Mouse (Mus musculus) midbrain, embryonic 15.5 days (tissue): ENCODE data around the gene Tent4b. TPM values are rescaled to one million over a fixed set of nuclear protein-coding genes. Genes with fewer than 3 reads are reported as not detected.

Experiments used
- ATAC-seq: fragments of 200-750 bp; cut with Nextera tagmentation; replicated peaks from 2 replicates; pipeline ENCODE4 v1.8.0; 2017; ENCODE audit warnings: moderate TSS enrichment
- H3K27ac ChIP-seq: fragments of 300-500 bp; sonication (generic); 2 replicates; pipeline ENCODE4 v1.5.1; 2015; ENCODE audit warnings: mild to moderate bottlenecking, inconsistent platforms
- H3K27me3 ChIP-seq: fragments of 300-500 bp; sonication (generic); replicated peaks from 2 replicates; pipeline ENCODE4 v1.6.1; 2015; ENCODE audit warnings: inconsistent platforms
- H3K36me3 ChIP-seq: fragments of 300-500 bp; sonication (generic); replicated peaks from 2 replicates; pipeline ENCODE4 v1.6.1; 2015; ENCODE audit warnings: inconsistent platforms
- H3K4me1 ChIP-seq: fragments of 300-500 bp; sonication (generic); 2 replicates; pipeline ENCODE4 v1.6.1; 2015; ENCODE audit warnings: inconsistent platforms
- H3K4me2 ChIP-seq: fragments of 300-500 bp; sonication (generic); 2 replicates; pipeline ENCODE4 v1.6.1; 2015; ENCODE audit warnings: inconsistent platforms, mild to moderate bottlenecking, moderate library complexity
- H3K4me3 ChIP-seq: fragments of 300-500 bp; sonication (generic); 2 replicates; pipeline ENCODE4 v1.5.1; 2015; ENCODE audit warnings: mild to moderate bottlenecking, inconsistent platforms
- H3K9ac ChIP-seq: fragments of 300-500 bp; sonication (generic); 2 replicates; pipeline ENCODE4 v1.6.1; 2015; ENCODE audit warnings: mild to moderate bottlenecking, inconsistent platforms
- H3K9me3 ChIP-seq: fragments of 300-500 bp; sonication (generic); 2 replicates; pipeline ENCODE4 v1.6.1; 2016; ENCODE audit warnings: inconsistent platforms
- WGBS: fragments of 180-500 bp; shearing (Covaris S2); methylation state at CpG from one replicate; pipeline ENCODE4 v1.1.7; 2015; ENCODE audit warnings: mixed read lengths; 5-methylcytosine and 5-hydroxymethylcytosine counted together
- polyA plus RNA-seq: library from polyadenylated mRNA; unstranded; fragments of >200 nt; fragmentation: Nextera tagmentation; extraction: Ambion mirVana; gene quantifications from 2 replicates; pipeline ENCODE4 v1.2.1, GENCODE M21; 2015

Tent4b gene
- polyA plus RNA-seq = 10.4 and 11.2 TPM in 2 replicates

- H3K36me3 ChIP-seq = no peaks in the 10 kb centered on the region
- peaks cover 42% of the 10 kb centered on the region for H3K4me1 ChIP-seq
- no peaks in the 10 kb centered on the region for H3K9me3 ChIP-seq
- H3K27ac ChIP-seq = peak within 1 kb of the TSS; percentile 97
- peak; percentile 97 for ATAC-seq
- peak within 1 kb of the TSS; percentile 79 for H3K9ac ChIP-seq
- H3K4me3 ChIP-seq = peak within 1 kb of the TSS; percentile 69
- H3K4me2 ChIP-seq = peak within 1 kb of the TSS; percentile 79
- under 1% methylated on average over 73 of the region's 97 CpGs for WGBS
- no peaks in the 10 kb centered on the region for H3K27me3 ChIP-seq
Observed at GRCm38 (mm10) chr8:88198945-88199571, at the start of gene Tent4b. Gene Tent4b (plus strand): TSS chr8:88199213.

- Histone ChIP-seq H3K4me2 (no peak overlapping the region), H3K36me3 (peaks cover 43% of the 10 kb centered on the region), H3K9me3 (no peaks in the 10 kb centered on the region), H3K4me1 (no peaks in the 10 kb centered on the region), H3K9ac (no peak overlapping the region), H3K4me3 (no peak overlapping the region), H3K27me3 (no peaks in the 10 kb centered on the region), H3K27ac (no peak overlapping the region)
- WGBS = 96% methylated on average over 6 of the region's 6 CpGs
- ATAC-seq = no peak
Observed at GRCm38 (mm10) chr8:88150910-88151371, 48.1 kb upstream of the Tent4b start.

- Histone ChIP-seq H3K36me3 (peaks cover 58% of the 10 kb centered on the region), H3K9me3 (no peaks in the 10 kb centered on the region), H3K4me1 (no peaks in the 10 kb centered on the region), H3K4me3 (no peak overlapping the region), H3K9ac (no peak overlapping the region), H3K27ac (no peak overlapping the region), H3K27me3 (no peaks in the 10 kb centered on the region), H3K4me2 (no peak overlapping the region)
- WGBS = 94% methylated on average over 10 of the region's 10 CpGs
- ATAC-seq = no peak
Observed at GRCm38 (mm10) chr8:88160237-88160995, 38.6 kb upstream of the Tent4b start.

DNA sequence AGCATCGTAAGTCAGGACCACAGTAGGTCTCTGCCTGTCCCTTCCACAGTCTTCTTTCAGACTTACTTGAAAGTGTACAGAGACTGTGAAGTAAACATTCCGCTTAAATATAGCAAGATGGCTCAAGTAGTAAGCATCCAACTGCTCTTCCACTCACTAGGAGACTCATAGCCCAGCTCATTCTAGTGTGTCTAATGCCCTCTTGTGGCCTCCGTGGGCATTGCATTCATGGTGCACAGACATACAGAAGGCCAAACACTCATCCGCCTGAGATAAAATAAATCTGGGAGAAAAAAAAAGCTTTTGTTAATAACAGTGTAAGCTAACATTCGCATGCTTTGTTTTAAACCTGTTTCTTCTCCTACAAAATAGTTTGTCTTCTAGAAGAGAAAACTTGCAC is 37.6 kb upstream of the Tent4b start:
- no peak for ATAC-seq
- peaks cover 64% of the 10 kb centered on the region for H3K36me3 ChIP-seq
- H3K9me3 ChIP-seq = no peaks in the 10 kb centered on the region

GRCm38 (mm10) chr8:88175264-88175663 is 23.7 kb upstream of the Tent4b start:
- ATAC-seq = no peak
- H3K36me3 ChIP-seq = peaks cover 12% of the 10 kb centered on the region; the same call in 1 of the 2 replicates
- no peak overlapping the region for H3K4me3 ChIP-seq
- no peak overlapping the region for H3K9ac ChIP-seq
- no peak overlapping the region for H3K27ac ChIP-seq
- WGBS = 91% methylated on average over 7 of the region's 7 CpGs
- H3K4me2 ChIP-seq = no peak overlapping the region
- no peaks in the 10 kb centered on the region for H3K4me1 ChIP-seq
- no peaks in the 10 kb centered on the region for H3K9me3 ChIP-seq
- no peaks in the 10 kb centered on the region for H3K27me3 ChIP-seq

More for the DNA sequence above, 37.6 kb upstream of the Tent4b start:
- Histone ChIP-seq H3K4me3 (no peak overlapping the region), H3K27me3 (no peaks in the 10 kb centered on the region), H3K9ac (no peak overlapping the region), H3K4me1 (no peaks in the 10 kb centered on the region), H3K4me2 (no peak overlapping the region), H3K27ac (no peak overlapping the region)
- 79% methylated on average over 5 of the region's 5 CpGs for WGBS

DNA sequence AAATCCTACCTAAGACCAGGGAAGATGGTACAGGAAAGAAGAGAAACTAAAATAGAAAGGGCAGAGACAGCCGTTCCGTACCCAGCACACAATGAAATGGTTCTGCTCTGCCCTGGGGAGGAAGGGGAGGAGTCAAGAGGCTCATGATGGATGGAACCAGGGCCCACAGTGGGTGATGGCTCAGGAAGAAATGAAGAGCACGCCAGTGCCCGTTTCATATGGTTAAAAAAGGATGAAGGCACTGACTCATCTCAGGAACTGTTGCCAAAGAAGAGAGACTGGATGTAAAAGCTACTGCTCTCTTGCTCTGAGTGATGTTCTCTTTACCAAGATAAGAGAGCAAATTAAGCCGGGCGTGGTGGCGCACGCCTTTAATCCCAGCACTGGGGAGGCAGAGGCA is 21.7 kb upstream of the Tent4b start:
- H3K4me1 ChIP-seq = no peaks in the 10 kb centered on the region
- H3K36me3 ChIP-seq = 0 out of 2 replicates have a peak, but pooled peaks cover under 1% of the 10 kb centered on the region
- no peaks in the 10 kb centered on the region for H3K27me3 ChIP-seq
- ATAC-seq = no peak
- H3K9me3 ChIP-seq = no peaks in the 10 kb centered on the region
- 92% methylated on average over 8 of the region's 8 CpGs for WGBS
- no peak overlapping the region for H3K9ac ChIP-seq
- no peak overlapping the region for H3K4me3 ChIP-seq
- no peak overlapping the region for H3K4me2 ChIP-seq
- no peak overlapping the region for H3K27ac ChIP-seq

DNA sequence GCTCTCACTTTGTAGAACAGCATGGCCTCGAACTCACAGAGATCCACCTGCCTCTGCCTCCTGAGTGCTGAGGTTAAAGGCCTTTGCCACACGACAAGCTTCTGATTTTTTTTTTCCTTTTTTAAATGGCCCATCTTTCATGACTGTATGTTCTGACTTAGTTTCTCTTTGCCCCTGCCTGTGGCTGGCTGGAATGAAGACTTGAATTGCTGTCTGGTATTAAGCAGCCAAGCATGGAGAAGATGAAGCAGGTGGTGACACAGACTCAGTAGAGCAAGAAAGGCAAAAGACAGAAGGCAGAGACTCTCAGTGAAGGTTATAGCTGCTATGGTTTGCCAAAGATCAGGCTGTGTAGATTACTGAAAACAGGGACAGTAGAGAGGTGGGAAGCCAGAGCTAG is 15.9 kb upstream of the Tent4b start:
- ATAC-seq = no peak
- Histone ChIP-seq H3K4me1 (no peaks in the 10 kb centered on the region), H3K27me3 (no peaks in the 10 kb centered on the region), H3K9me3 (no peaks in the 10 kb centered on the region), H3K4me2 (no peak overlapping the region), H3K9ac (no peak overlapping the region), H3K4me3 (no peak overlapping the region), H3K27ac (no peak overlapping the region), H3K36me3 (no peaks in the 10 kb centered on the region)
- WGBS = 79% methylated on average over 2 of the region's 2 CpGs

DNA sequence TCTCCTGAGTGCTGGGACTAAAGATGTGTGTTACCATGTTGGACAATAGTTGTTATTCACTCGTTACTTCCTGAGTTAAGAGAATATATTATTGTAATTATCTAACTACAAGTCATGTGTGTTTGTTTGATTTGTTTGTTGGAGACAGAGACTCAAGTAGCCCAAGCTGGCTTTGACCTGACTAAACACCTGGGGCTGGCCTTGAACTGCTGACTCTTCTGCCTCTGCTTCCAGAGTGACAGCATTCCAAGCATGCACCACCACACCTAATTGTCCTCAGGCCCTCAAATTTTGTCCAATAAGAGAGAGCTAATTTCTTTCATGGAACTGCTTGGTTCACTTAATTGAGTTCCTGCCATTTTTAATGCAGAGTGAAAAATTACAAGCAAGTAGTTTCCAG is 14.1 kb upstream of the Tent4b start:
- H3K4me2 ChIP-seq = no peak overlapping the region
- H3K9me3 ChIP-seq = no peaks in the 10 kb centered on the region
- ATAC-seq = no peak
- H3K36me3 ChIP-seq = no peaks in the 10 kb centered on the region
- H3K4me1 ChIP-seq = no peaks in the 10 kb centered on the region
- no peak overlapping the region for H3K4me3 ChIP-seq
- H3K9ac ChIP-seq = no peak overlapping the region
- WGBS = 85% methylated on average over 1 of the region's 1 CpGs
- no peaks in the 10 kb centered on the region for H3K27me3 ChIP-seq
- no peak overlapping the region for H3K27ac ChIP-seq

DNA sequence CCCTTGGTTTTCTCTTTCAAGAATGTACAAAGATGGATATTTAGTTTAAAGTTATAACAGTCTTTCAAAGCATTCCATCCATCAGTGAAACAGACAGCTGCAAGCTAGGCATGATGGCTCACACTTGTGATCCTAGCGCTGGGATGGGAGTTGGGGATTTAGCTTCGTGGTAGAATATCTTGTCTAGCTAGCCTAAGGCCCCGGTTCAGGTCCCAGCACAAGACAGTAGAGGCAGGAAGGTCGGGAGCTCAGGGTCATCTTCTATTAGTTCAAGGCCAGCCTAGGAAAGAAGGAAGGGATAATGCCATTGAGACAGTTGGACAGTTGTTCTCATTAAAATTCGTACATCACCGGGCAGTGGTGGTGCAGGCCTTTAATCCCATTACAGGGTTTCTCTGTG is 13.3 kb upstream of the Tent4b start:
- H3K27ac ChIP-seq = no peak overlapping the region
- no peaks in the 10 kb centered on the region for H3K9me3 ChIP-seq
- no peak overlapping the region for H3K4me3 ChIP-seq
- no peaks in the 10 kb centered on the region for H3K4me1 ChIP-seq
- H3K36me3 ChIP-seq = no peaks in the 10 kb centered on the region
- no peak overlapping the region for H3K4me2 ChIP-seq
- no peaks in the 10 kb centered on the region for H3K27me3 ChIP-seq
- 63% methylated on average over 6 of the region's 6 CpGs for WGBS
- no peak overlapping the region for H3K9ac ChIP-seq
- no peak for ATAC-seq

DNA sequence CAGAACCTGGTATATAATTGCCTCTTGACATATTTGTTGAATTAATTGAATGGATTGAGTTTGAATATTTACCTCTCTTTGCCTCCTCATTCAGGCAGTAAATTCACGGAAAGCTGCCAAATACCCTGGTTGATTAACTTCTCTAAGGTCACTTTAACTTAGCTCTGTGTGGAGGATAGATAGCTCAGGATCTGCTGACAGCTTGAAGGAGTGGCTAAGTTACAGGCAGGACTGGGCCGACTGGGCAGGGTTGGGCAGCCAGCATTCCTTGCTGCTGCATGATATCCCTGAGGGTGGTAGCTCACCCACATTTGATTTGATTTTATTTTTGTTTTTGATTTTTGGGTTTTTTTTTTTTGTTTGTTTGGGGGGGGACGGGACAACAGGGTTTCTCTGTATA is 1.7 kb upstream of the Tent4b start:
- H3K4me3 ChIP-seq = no peak overlapping the region
- no peaks in the 10 kb centered on the region for H3K27me3 ChIP-seq
- no peaks in the 10 kb centered on the region for H3K36me3 ChIP-seq
- H3K4me2 ChIP-seq = no peak overlapping the region
- no peak for ATAC-seq
- no peak overlapping the region for H3K27ac ChIP-seq
- WGBS = 73% methylated on average over 3 of the region's 3 CpGs
- no peak overlapping the region for H3K9ac ChIP-seq
- H3K9me3 ChIP-seq = no peaks in the 10 kb centered on the region
- peaks cover 27% of the 10 kb centered on the region for H3K4me1 ChIP-seq

- H3K4me2 ChIP-seq = peak overlapping the region; percentile 79
- H3K4me3 ChIP-seq = peak overlapping the region; percentile 69
- H3K27me3 ChIP-seq = no peaks in the 10 kb centered on the region
- H3K27ac ChIP-seq = peak overlapping the region; percentile 97
- under 1% methylated on average over 10 of the region's 10 CpGs for WGBS
- H3K9ac ChIP-seq = peak overlapping the region; percentile 79
- no peaks in the 10 kb centered on the region for H3K36me3 ChIP-seq
- no peaks in the 10 kb centered on the region for H3K9me3 ChIP-seq
- H3K4me1 ChIP-seq = peaks cover 37% of the 10 kb centered on the region
- no peak for ATAC-seq
Observed at GRCm38 (mm10) chr8:88198551-88198944, 465 bp upstream of the Tent4b start.

- H3K9ac ChIP-seq = peak overlapping the region; percentile 79
- H3K36me3 ChIP-seq = no peaks in the 10 kb centered on the region
- H3K9me3 ChIP-seq = no peaks in the 10 kb centered on the region
- peak overlapping the region; percentile 79 for H3K4me2 ChIP-seq
- H3K27ac ChIP-seq = peak overlapping the region; percentile 97
- peaks cover 49% of the 10 kb centered on the region for H3K4me1 ChIP-seq
- WGBS = under 1% methylated on average over 108 of the region's 117 CpGs
- no peaks in the 10 kb centered on the region for H3K27me3 ChIP-seq
- ATAC-seq = peak; percentile 65
- H3K4me3 ChIP-seq = peak overlapping the region; percentile 69
Observed at GRCm38 (mm10) chr8:88199700-88200601, 938 bp downstream of the Tent4b start.
